Mouse (Mus musculus) heart, postnatal 25 days (tissue): ENCODE data around the gene Ccnd3. TPM values are rescaled to one million over a fixed set of nuclear protein-coding genes. Genes with fewer than 3 reads are reported as not detected.

Experiments used
- DNase-seq: peaks from one replicate; pipeline ENCODE4 v3.0.0; 2022; ENCODE audit warnings: low spot score
- intact Hi-C: fragments of 180-260 bp; cut with DNase I; formaldehyde crosslinking; loops from one replicate; pipeline ENCODE4 v1.15.1; 2025
- total RNA-seq, 2 experiments: library from RNA; stranded (reverse); gene quantifications; 2 replicates each; pipeline ENCODE4 v1.2.3; 2021

Gene Ccnd3
- total RNA-seq, 2 experiments from 2014 or later, result 75.6 to 87.9 TPM

- intact Hi-C loops, result no loop called here
- DNase-seq, result no peak
Observed at GRCm38 (mm10) chr17:47533691-47534090, 28.8 kb downstream of the Ccnd3 start.

DNA sequence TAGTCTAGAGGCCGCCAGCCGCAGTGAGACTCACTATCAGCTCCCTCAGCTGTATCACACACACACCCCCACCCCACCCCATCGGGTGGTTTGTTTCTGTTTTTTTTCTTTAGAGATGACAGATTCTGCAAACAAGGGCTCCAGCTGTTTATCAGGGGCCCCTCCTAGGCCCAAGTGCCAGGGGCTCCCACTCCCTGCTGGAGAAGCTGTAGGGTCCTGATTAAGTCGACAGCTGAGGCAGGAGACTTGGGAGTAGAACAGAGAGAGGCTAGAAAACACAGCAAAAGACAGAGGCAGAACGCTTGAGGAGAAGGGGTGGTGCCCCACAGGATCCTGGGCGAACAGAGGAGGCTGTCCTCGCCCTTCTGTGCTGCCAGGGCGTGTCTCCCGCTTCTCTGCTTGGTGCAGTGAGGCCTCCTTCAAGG is 31.0 kb downstream of the Ccnd3 start:
- intact Hi-C loops, result no loop called here
- no peak for DNase-seq

GRCm38 (mm10) chr17:47538049-47538448 is 33.2 kb downstream of the Ccnd3 start:
- DNase-seq, result no peak
- intact Hi-C loops, result no loop called here

DNA sequence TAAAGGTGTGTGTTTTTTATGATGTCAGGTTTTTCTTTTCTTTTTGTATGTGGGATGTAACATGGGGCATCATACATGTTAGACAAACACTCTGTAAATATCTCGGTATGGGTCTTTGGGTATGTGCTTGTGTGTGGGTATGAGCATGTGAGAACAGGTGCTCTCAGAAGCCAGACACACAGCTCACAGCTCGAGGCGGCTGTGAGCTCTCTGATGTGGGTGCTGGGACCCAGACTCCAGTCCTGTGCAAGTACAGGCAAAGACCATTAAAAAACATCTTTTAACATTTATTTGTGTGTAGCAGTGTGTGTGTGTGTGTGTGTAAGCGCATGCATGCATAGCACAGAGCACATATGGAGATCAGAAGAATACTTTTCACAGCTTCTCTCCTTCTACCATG is 34.3 kb downstream of the Ccnd3 start:
- DNase-seq, result no peak
- intact Hi-C loops, result no loop called here

DNA sequence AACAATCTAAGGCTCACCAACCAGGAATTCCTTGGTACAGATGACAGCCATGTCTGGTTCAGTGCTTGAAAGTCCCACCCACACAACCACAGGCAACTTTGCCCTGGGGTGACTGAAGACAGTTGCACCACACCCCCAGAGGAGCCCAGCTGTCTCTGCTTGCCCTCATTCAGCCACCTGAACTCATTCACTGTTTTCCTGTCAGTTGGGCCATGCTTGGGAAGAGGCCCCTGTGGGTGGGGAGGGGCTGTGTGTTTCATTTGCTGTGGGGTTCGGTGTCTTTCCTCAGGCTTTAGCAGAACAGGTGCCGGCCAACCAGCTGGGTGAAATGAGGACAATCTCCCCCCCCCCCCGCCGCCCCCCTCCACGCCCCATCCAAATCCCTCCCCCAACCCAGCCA is 37.2 kb downstream of the Ccnd3 start:
- DNase-seq, result no peak
- intact Hi-C loops, result no loop called here

- no peak for DNase-seq
- intact Hi-C loops, result no loop called here
Observed at GRCm38 (mm10) chr17:47543051-47543650, 38.3 kb downstream of the Ccnd3 start.

DNA sequence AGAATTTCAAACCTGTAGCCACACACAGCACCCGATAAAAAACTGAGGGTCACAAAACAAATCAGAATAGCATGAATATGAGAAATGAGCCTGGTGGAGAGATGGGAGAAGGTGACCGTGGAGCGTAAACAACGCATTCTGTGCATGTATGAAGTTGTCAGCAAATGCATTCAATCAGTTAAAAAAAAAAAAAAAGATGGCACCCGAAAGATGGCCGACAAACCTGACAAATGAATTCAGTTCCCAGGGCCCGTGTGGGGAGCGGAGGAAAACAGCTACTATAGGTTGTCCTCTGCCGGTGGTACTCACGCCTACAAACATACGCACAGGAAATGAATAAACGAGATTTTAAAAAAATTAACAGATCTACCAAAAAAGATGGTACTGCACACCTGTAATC is 40.3 kb downstream of the Ccnd3 start:
- intact Hi-C loops, result no loop called here
- DNase-seq, result no peak

GRCm38 (mm10) chr17:47545861-47546331 is 41.0 kb downstream of the Ccnd3 start:
- intact Hi-C loops, result no loop called here

GRCm38 (mm10) chr17:47551049-47551448 is 46.2 kb downstream of the Ccnd3 start:
- no peak for DNase-seq
- intact Hi-C loops, result no loop called here

More at GRCm38 (mm10) chr17:47545861-47546331, 41.0 kb downstream of the Ccnd3 start:
- DNase-seq, result no peak

- no peak for DNase-seq
- intact Hi-C loops, result no loop called here
Observed at GRCm38 (mm10) chr17:47552994-47553393, 48.1 kb downstream of the Ccnd3 start.

- intact Hi-C loops, result no loop called here
- no peak for DNase-seq
Observed at GRCm38 (mm10) chr17:47554621-47555020, 49.8 kb downstream of the Ccnd3 start.

DNA sequence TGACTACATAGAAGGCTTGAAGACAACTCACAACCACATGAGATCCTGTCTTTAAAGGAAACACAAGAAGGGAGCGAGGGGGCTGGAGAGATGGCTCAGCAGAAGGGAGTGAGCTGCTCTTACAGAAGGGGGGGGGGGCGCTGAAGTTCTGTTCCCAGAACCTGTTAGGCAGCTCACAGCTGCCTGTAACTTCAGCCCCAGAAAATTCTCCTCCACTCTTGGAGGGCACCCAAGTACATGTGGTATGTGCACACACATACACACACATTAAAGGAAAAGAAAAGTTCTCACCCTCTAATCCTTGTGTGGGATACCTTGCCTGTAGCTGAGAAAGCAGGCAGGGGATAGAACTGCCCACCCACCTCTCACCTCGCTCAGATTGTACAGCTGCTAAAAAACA is 52.3 kb downstream of the Ccnd3 start:
- DNase-seq, result no peak
- intact Hi-C loops, result no loop called here

GRCm38 (mm10) chr17:47559726-47560125 is 54.9 kb downstream of the Ccnd3 start:
- peak; percentile 21 for DNase-seq
- intact Hi-C loops, result no loop called here

DNA sequence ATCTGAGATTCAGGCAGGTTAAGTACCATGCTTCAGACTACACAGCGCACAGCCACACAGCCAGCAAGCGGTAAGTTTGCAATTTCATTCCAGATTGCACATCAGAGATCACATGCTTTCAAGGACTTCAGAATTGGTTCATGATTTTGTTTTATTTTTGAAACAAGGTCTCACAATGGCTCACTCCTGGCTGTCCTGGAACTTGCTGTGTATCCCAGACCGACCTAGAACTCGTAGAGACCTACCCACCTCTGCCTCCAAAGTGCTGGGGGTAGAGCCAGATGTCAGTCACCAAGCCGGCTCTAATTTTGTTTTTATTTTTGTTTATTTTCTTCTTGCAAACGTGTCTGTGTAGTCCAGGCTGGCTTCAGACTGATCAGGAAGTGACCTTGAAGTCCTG is 58.0 kb downstream of the Ccnd3 start:
- intact Hi-C loops, result no loop called here
- DNase-seq, result no peak

DNA sequence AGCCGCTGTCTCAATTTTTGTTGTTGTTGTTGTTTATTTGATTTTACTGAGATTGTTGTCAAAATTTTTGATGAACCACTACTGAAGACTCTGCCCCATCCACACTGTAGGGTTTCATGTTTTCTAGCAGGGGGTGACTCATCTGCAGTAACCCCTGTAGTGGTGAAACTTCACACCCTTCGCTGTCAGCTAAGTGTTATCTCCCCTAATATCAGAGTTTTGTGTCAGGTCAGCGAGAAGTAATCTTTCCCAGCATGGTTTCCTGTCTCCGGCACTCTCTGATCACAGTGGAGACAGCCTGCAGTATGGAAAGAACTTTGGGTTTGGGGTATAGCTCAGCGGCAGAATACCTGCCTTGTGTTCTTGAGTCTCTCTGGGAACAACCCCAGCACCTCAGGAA is 59.8 kb downstream of the Ccnd3 start:
- intact Hi-C loops, result no loop called here

DNA sequence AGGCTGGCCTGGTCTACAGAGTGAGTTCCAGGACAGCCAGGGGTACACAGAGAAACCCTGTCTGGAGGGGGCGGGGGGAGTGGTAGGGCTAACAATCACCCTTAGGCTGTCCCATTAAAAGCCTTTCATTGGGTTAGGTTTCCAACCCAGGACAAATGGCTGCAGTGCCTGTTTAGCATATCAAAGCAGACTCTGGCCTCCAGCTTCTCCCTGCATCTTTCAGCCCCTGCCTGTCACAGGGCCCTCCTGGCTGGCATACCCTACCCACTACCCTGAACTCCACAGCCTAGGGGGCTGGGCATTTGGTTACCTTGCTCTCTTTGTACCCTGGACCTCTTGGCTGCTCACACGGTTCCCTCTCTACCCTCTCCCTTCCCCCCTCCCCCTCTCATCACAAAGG is 61.3 kb downstream of the Ccnd3 start:
- no peak for DNase-seq
- intact Hi-C loops, result no loop called here

More for the DNA sequence above, 59.8 kb downstream of the Ccnd3 start:
- no peak for DNase-seq

DNA sequence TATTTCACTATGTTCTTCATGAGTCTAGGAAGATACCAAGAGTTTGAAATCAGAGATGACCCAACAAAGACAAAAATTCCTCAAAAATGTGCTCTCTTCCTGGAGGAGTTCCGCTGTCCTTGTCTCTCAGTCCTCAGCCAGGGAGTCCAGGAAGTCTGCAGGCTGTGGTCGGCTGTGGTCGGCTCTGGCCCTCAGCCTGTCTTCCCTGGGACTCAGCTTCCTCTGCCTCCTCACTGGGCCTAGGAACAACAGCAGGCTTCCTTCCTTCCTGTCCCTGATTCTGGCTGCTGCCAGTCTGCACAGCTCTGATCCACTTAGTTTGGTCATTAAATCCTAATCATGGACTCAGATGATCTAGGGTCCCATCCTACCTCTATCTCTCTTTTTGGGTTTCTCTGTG is 62.4 kb downstream of the Ccnd3 start:
- intact Hi-C loops, result no loop called here
- peak; percentile 16 for DNase-seq

DNA sequence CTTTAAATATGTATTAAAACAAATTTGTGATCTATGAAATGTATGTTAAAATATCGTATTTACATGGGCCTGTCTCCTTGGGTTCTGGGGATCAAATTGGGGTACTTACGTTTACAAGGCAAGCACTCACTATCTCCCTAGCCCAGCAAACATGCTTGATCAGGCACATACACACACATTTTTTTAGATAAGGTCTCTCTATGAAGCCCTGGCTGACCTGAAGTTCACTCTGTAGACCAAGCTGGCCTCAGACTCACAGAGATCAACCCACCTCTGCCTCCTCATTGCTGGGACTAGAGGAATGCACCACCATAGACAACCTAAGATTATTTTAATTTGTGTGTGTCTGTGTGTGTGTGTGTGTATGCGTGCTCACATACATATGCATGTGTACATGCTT is 63.5 kb downstream of the Ccnd3 start:
- intact Hi-C loops, result no loop called here
- DNase-seq, result no peak

- intact Hi-C loops, result no loop called here
- no peak for DNase-seq
Observed at GRCm38 (mm10) chr17:47568951-47569527, 64.2 kb downstream of the Ccnd3 start.

- DNase-seq, result no peak
- intact Hi-C loops, result no loop called here
Observed at GRCm38 (mm10) chr17:47571621-47572020, 66.8 kb downstream of the Ccnd3 start.

GRCm38 (mm10) chr17:47572436-47572835 is 67.6 kb downstream of the Ccnd3 start:
- intact Hi-C loops, result no loop called here

GRCm38 (mm10) chr17:47574028-47574427 is 69.2 kb downstream of the Ccnd3 start:
- intact Hi-C loops, result no loop called here

More at GRCm38 (mm10) chr17:47572436-47572835, 67.6 kb downstream of the Ccnd3 start:
- no peak for DNase-seq

More at GRCm38 (mm10) chr17:47574028-47574427, 69.2 kb downstream of the Ccnd3 start:
- DNase-seq, result no peak
